Mouse (Mus musculus) hindbrain, embryonic 13.5 days (tissue): Measurements from ENCODE around the gene Cyp4f14. TPM values are rescaled to one million over a fixed set of nuclear protein-coding genes. Genes with fewer than 3 reads are reported as not detected.

Experiments
- ATAC-seq: fragments of 200-750 bp; cut with Nextera tagmentation; 2 replicates; pipeline ENCODE4 v1.8.0; 2017; ENCODE audit warnings: moderate TSS enrichment; ENCODE audit not compliant: low FRiP score
- H3K27ac ChIP-seq: fragments of 300-500 bp; sonication (generic); 2 replicates; pipeline ENCODE4 v1.5.1; 2015; ENCODE audit warnings: inconsistent platforms, mild to moderate bottlenecking, moderate library complexity
- H3K27me3 ChIP-seq: fragments of 300-500 bp; sonication (generic); 2 replicates; pipeline ENCODE4 v1.6.1; 2015; ENCODE audit warnings: mild to moderate bottlenecking, inconsistent platforms
- H3K36me3 ChIP-seq: fragments of 300-500 bp; sonication (generic); 2 replicates; pipeline ENCODE4 v1.6.1; 2015; ENCODE audit warnings: mild to moderate bottlenecking, inconsistent platforms
- H3K4me1 ChIP-seq: fragments of 300-500 bp; sonication (generic); replicated peaks from 2 replicates; pipeline ENCODE4 v1.6.1; 2015; ENCODE audit warnings: inconsistent platforms
- H3K4me2 ChIP-seq: fragments of 300-500 bp; sonication (generic); 2 replicates; pipeline ENCODE4 v1.6.1; 2015; ENCODE audit warnings: inconsistent platforms, mild to moderate bottlenecking, moderate library complexity
- H3K4me3 ChIP-seq: fragments of 300-500 bp; sonication (generic); 2 replicates; pipeline ENCODE4 v1.5.1; 2015; ENCODE audit warnings: mild to moderate bottlenecking, inconsistent platforms
- H3K9ac ChIP-seq: fragments of 300-500 bp; sonication (generic); 2 replicates; pipeline ENCODE4 v1.6.1; 2015; ENCODE audit warnings: mild to moderate bottlenecking, inconsistent platforms
- H3K9me3 ChIP-seq: fragments of 300-500 bp; sonication (generic); 2 replicates; pipeline ENCODE4 v1.6.1; 2016; ENCODE audit warnings: inconsistent platforms
- WGBS: fragments of 180-500 bp; shearing (Covaris S2); methylation state at CpG from one replicate; pipeline ENCODE4 v1.1.7; 2015; 5-methylcytosine and 5-hydroxymethylcytosine counted together
- polyA plus RNA-seq: library from polyadenylated mRNA; unstranded; fragments of >200 nt; fragmentation: Nextera tagmentation; extraction: Ambion mirVana; gene quantifications from 2 replicates; pipeline ENCODE4 v1.2.1, GENCODE M21; 2015

The Cyp4f14 gene
- polyA plus RNA-seq, 1 experiment from 2014 or later, result not detected

GRCm38 (mm10) chr17:32924658-32925312 lies 7.6 kb upstream of the Cyp4f14 start:
- peaks cover 7% of the 10 kb centered on the region for H3K9me3 ChIP-seq
- no peaks in the 10 kb centered on the region for H3K36me3 ChIP-seq
- H3K27me3 ChIP-seq, result peaks cover 32% of the 10 kb centered on the region
- peak overlapping the region; percentile 82 for H3K9ac ChIP-seq
- H3K4me3 ChIP-seq, result peak overlapping the region; percentile 54
- peaks cover 4% of the 10 kb centered on the region for H3K4me1 ChIP-seq
- H3K4me2 ChIP-seq, result peak overlapping the region; percentile 81
- peak overlapping the region; percentile 80 for H3K27ac ChIP-seq
- ATAC-seq, result peak; percentile 95
- WGBS, result 15% methylated on average over 32 of the region's 32 CpGs

GRCm38 (mm10) chr17:32923681-32924080 lies 6.5 kb upstream of the Cyp4f14 start:
- no peak overlapping the region for H3K4me3 ChIP-seq
- ATAC-seq, result no peak
- H3K9ac ChIP-seq, result no peak overlapping the region
- H3K27ac ChIP-seq, result no peak overlapping the region
- H3K27me3 ChIP-seq, result peaks cover 27% of the 10 kb centered on the region
- H3K36me3 ChIP-seq, result no peaks in the 10 kb centered on the region
- H3K4me1 ChIP-seq, result peaks cover 4% of the 10 kb centered on the region
- WGBS, result 94% methylated on average over 1 of the region's 1 CpGs
- H3K9me3 ChIP-seq, result peaks cover 7% of the 10 kb centered on the region
- H3K4me2 ChIP-seq, result no peak overlapping the region

GRCm38 (mm10) chr17:32919123-32919522 lies 2.0 kb upstream of the Cyp4f14 start:
- H3K27me3 ChIP-seq, result peaks cover 33% of the 10 kb centered on the region
- no peaks in the 10 kb centered on the region for H3K36me3 ChIP-seq
- no peak for ATAC-seq
- no peak overlapping the region for H3K9ac ChIP-seq
- H3K4me3 ChIP-seq, result no peak overlapping the region
- no peak overlapping the region for H3K4me2 ChIP-seq
- H3K4me1 ChIP-seq, result no peaks in the 10 kb centered on the region
- peaks cover 7% of the 10 kb centered on the region for H3K9me3 ChIP-seq
- no peak overlapping the region for H3K27ac ChIP-seq
- 88% methylated on average over 2 of the region's 2 CpGs for WGBS

GRCm38 (mm10) chr17:32916075-32916474 lies 1.1 kb downstream of the Cyp4f14 start:
- H3K27me3 ChIP-seq, result peaks cover 33% of the 10 kb centered on the region
- H3K9ac ChIP-seq, result no peak overlapping the region
- H3K4me3 ChIP-seq, result no peak overlapping the region
- H3K4me2 ChIP-seq, result no peak overlapping the region
- H3K36me3 ChIP-seq, result no peaks in the 10 kb centered on the region
- no peak for ATAC-seq
- H3K4me1 ChIP-seq, result no peaks in the 10 kb centered on the region
- no peak overlapping the region for H3K27ac ChIP-seq
- WGBS, result 91% methylated on average over 1 of the region's 1 CpGs
- H3K9me3 ChIP-seq, result peaks cover 7% of the 10 kb centered on the region

- no peaks in the 10 kb centered on the region for H3K36me3 ChIP-seq
- 0 out of 2 replicates have a peak, but pooled peaks cover 4% of the 10 kb centered on the region for H3K4me1 ChIP-seq
- no peaks in the 10 kb centered on the region for H3K9me3 ChIP-seq
- ATAC-seq, result no peak
- H3K27ac ChIP-seq, result no peak overlapping the region
- H3K4me3 ChIP-seq, result no peak overlapping the region
- peaks cover 20% of the 10 kb centered on the region; the same call in 1 of the 2 replicates for H3K27me3 ChIP-seq
- no peak overlapping the region for H3K9ac ChIP-seq
- WGBS, result 78% methylated on average over 10 of the region's 10 CpGs
- no peak overlapping the region for H3K4me2 ChIP-seq
These were observed 11.0 kb downstream of the Cyp4f14 start for GRCm38 (mm10) chr17:32906172-32906571.

- 15% methylated on average over 19 of the region's 19 CpGs for WGBS
- peak overlapping the region; percentile 60 for H3K9ac ChIP-seq
- no peak for ATAC-seq
- H3K4me1 ChIP-seq, result 0 out of 2 replicates have a peak, but pooled peaks cover 4% of the 10 kb centered on the region
- no peak overlapping the region for H3K27ac ChIP-seq
- H3K27me3 ChIP-seq, result peaks cover 20% of the 10 kb centered on the region; the same call in 1 of the 2 replicates
- H3K4me3 ChIP-seq, result peak overlapping the region; percentile 27
- peak overlapping the region; percentile 50 for H3K4me2 ChIP-seq
- no peaks in the 10 kb centered on the region for H3K36me3 ChIP-seq
- H3K9me3 ChIP-seq, result no peaks in the 10 kb centered on the region
These were observed 11.9 kb downstream of the Cyp4f14 start for GRCm38 (mm10) chr17:32905239-32905638.

- no peak for ATAC-seq
These were observed 12.7 kb downstream of the Cyp4f14 start for GRCm38 (mm10) chr17:32904414-32904813.

GRCm38 (mm10) chr17:32901751-32902525 lies 15.2 kb downstream of the Cyp4f14 start:
- Histone ChIP-seq H3K36me3 (no peaks in the 10 kb centered on the region), H3K4me3 (no peak overlapping the region), H3K4me1 (0 out of 2 replicates have a peak, but pooled peaks cover 4% of the 10 kb centered on the region), H3K27ac (no peak overlapping the region), H3K4me2 (no peak overlapping the region), H3K9ac (no peak overlapping the region), H3K9me3 (no peaks in the 10 kb centered on the region), H3K27me3 (peaks cover 6% of the 10 kb centered on the region; the same call in 1 of the 2 replicates)
- 92% methylated on average over 1 of the region's 1 CpGs for WGBS
- ATAC-seq, result no peak

More at GRCm38 (mm10) chr17:32904414-32904813, 12.7 kb downstream of the Cyp4f14 start:
- Histone ChIP-seq H3K27ac (no peak overlapping the region), H3K9me3 (no peaks in the 10 kb centered on the region), H3K27me3 (peaks cover 20% of the 10 kb centered on the region; the same call in 1 of the 2 replicates), H3K36me3 (no peaks in the 10 kb centered on the region), H3K4me2 (no peak overlapping the region), H3K4me1 (0 out of 2 replicates have a peak, but pooled peaks cover 4% of the 10 kb centered on the region), H3K4me3 (no peak overlapping the region), H3K9ac (no peak overlapping the region)
- 71% methylated on average over 2 of the region's 2 CpGs for WGBS

GRCm38 (mm10) chr17:32895421-32895820 lies 21.7 kb downstream of the Cyp4f14 start:
- 95% methylated on average over 4 of the region's 4 CpGs for WGBS
- ATAC-seq, result no peak
- no peak overlapping the region for H3K9ac ChIP-seq
- H3K4me1 ChIP-seq, result peaks cover 10% of the 10 kb centered on the region
- no peak overlapping the region for H3K27ac ChIP-seq
- H3K27me3 ChIP-seq, result no peaks in the 10 kb centered on the region
- H3K4me3 ChIP-seq, result no peak overlapping the region
- no peaks in the 10 kb centered on the region for H3K36me3 ChIP-seq
- H3K4me2 ChIP-seq, result no peak overlapping the region
- no peaks in the 10 kb centered on the region for H3K9me3 ChIP-seq

GRCm38 (mm10) chr17:32893901-32894300 lies 23.2 kb downstream of the Cyp4f14 start:
- no peak overlapping the region for H3K9ac ChIP-seq
- H3K4me3 ChIP-seq, result no peak overlapping the region
- WGBS, result 84% methylated on average over 3 of the region's 3 CpGs
- no peak overlapping the region for H3K4me2 ChIP-seq
- no peaks in the 10 kb centered on the region for H3K27me3 ChIP-seq
- no peaks in the 10 kb centered on the region for H3K9me3 ChIP-seq
- ATAC-seq, result no peak
- no peak overlapping the region for H3K27ac ChIP-seq
- H3K4me1 ChIP-seq, result peaks cover 22% of the 10 kb centered on the region
- no peaks in the 10 kb centered on the region; the same call in 1 of the 2 replicates for H3K36me3 ChIP-seq

GRCm38 (mm10) chr17:32891239-32892180 lies 25.6 kb downstream of the Cyp4f14 start, which contains the start of gene Zfp870:
TSS of gene Zfp870 (minus strand) at chr17:32891642.
- 12% methylated on average over 33 of the region's 33 CpGs for WGBS
- H3K4me2 ChIP-seq, result peak within 1 kb of the TSS; percentile 79
- H3K9me3 ChIP-seq, result no peaks in the 10 kb centered on the region
- no peaks in the 10 kb centered on the region; the same call in 1 of the 2 replicates for H3K36me3 ChIP-seq
- H3K4me3 ChIP-seq, result peak within 1 kb of the TSS; percentile 59
- peak; percentile 99 for ATAC-seq
- peaks cover 22% of the 10 kb centered on the region for H3K4me1 ChIP-seq
- peak within 1 kb of the TSS; percentile 83 for H3K9ac ChIP-seq
- peak within 1 kb of the TSS; percentile 79 for H3K27ac ChIP-seq
- H3K27me3 ChIP-seq, result no peaks in the 10 kb centered on the region
